ENCODE assay signal across 23 mouse cellular contexts in the genomic region with DNA sequence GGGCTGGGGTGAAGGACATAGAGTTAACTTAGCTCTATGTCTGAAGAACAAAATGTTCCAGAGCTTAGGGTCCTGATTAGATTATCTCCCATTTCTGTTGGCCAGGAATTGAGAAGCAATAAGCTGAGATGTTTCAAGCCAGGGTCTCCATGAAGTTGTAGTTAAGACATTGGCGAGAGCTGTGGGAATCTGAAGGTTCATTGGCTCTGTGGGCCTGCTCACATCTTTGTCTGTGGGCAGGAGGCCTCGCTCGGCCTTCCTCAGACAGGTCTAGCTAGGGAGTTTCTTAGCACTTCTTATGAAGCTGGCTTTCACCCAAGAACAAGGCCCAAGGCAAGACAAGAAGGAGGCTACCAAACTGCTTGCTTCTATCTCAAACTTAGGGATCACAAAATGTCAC. TPM values are rescaled to one million over a fixed set of nuclear protein-coding genes. Genes with fewer than 3 reads are reported as not detected.
DNase-seq lines count a peak whose midpoint lies in the region; TF ChIP-seq lines count a peak whose summit lies in the region.
"Had no signal": no experiment of that assay in that cellular context is flagged by ENCODE, and none has a peak within 500 bp of the region (broad histone marks: within the 10 kb centered on the region; RNA-seq: fewer than 3 reads in every experiment).

No protein-coding gene starts in this region.

- H3K36me3 ChIP-seq in testis, adult 2 months (ENCODE audit: control insufficient read depth, insufficient read depth, low read length): no peaks in the 10 kb centered on the region
- H3K36me3 ChIP-seq: embryonic facial prominence, embryonic 10.5 days; embryonic facial prominence, embryonic 12.5 days; forebrain, embryonic 15.5 days; G1E had no signal

- TF ChIP-seq CTCF in layer of hippocampus, adult 2 months (conservative IDR thresholded peaks at IDR 0.05): no peak
- TF ChIP-seq CTCF in testis, adult 2 months (IDR thresholded peaks at IDR 0.05; ENCODE audit: control insufficient read depth, insufficient read depth, insufficient replicate concordance, low read depth, low read length): no peak

- TF ChIP-seq POLR2A in testis, adult 2 months (IDR thresholded peaks at IDR 0.05; ENCODE audit: control insufficient read depth, low read depth, low read length): no peak

- H3K27me3 ChIP-seq in testis, adult 2 months (ENCODE audit: control insufficient read depth, insufficient read depth, low read length): no peaks in the 10 kb centered on the region
- H3K27me3 ChIP-seq: embryonic facial prominence, embryonic 12.5 days; forebrain, embryonic 13.5 days; forebrain, embryonic 15.5 days; Patski had no signal

- H3K27ac ChIP-seq in layer of hippocampus, adult 2 months: 0 out of 2 replicates have a peak overlapping the region, but pooled peaks have one; percentile 5
- H3K27ac ChIP-seq in testis, adult 2 months (ENCODE audit: control insufficient read depth, insufficient read depth, low read depth, low read length): peak overlapping the region; percentile 58; the same call in 1 of the 2 replicates
- H3K27ac ChIP-seq: embryonic facial prominence, embryonic 10.5 days; embryonic facial prominence, embryonic 12.5 days; forebrain, embryonic 13.5 days; forebrain, embryonic 15.5 days had no signal

- intact Hi-C loops in heart, postnatal 36 days (cut with DNase I): no loop called here

- DNase-seq in heart, adult 11 months: peak; percentile 97
- no peak for DNase-seq in heart, postnatal 36 days
- no peak for DNase-seq in layer of hippocampus, adult 2 months (ENCODE audit: low spot score in 2 of 2)
- DNase-seq in layer of hippocampus, adult 9-11 months: no peak
- DNase-seq in testis, postnatal 10 days (ENCODE audit: low spot score): no peak
- DNase-seq: adrenal gland, adult 8-10 months; adrenal gland, postnatal 14 days; adrenal gland, postnatal 36 days; B cell, adult 2 months; cerebellum, adult 11-12 months; cerebellum, adult 2 months; cerebellum, adult 9-10 months; cerebellum, postnatal 10 days; cerebellum, postnatal 25 days had no signal

- H3K4me1 ChIP-seq in testis, adult 2 months (ENCODE audit: control insufficient read depth, insufficient read depth, low read length): no peaks in the 10 kb centered on the region
- H3K4me1 ChIP-seq: embryonic facial prominence, embryonic 12.5 days had no signal

- no peak overlapping the region for H3K4me3 ChIP-seq in layer of hippocampus, adult 2 months
- H3K4me3 ChIP-seq in testis, adult 2 months (ENCODE audit: control insufficient read depth, low read depth, low read length): no peak overlapping the region
- H3K4me3 ChIP-seq: embryonic facial prominence, embryonic 10.5 days; embryonic facial prominence, embryonic 12.5 days; forebrain, embryonic 13.5 days; forebrain, embryonic 15.5 days had no signal

RNA-seq across cellular contexts. Expression of gene Tnr, which starts 48.4 kb away (rescaled TPM):
- total RNA-seq in heart, postnatal 36 days (2021): under 1 TPM; 0.17 to 0.68 TPM
- total RNA-seq in layer of hippocampus, adult 2 months (2021): 100 to 1,000 TPM; 157 to 159 TPM
- 0.05 and 0.08 TPM in 2 replicates for polyA plus RNA-seq in testis, adult 2 months (2012; rRNA removed)
- total RNA-seq: CH12.LX had no signal
- polyA plus RNA-seq: CD4-positive, CD25-positive, alpha-beta regulatory T cell, adult 4 months; G1E had no signal

Comparison
In these comparisons a context has a peak if more than half of its experiments do, and no peak if none do; other contexts are left out.
1. RNA of gene Tnr, which starts 48.4 kb away (total RNA-seq): 157 to 159 TPM in layer of hippocampus, adult 2 months; 0.17 to 0.68 TPM in heart, postnatal 36 days; every median in the first group is over 10 times any median in the second.